Mouse (Mus musculus): ENCODE data around the gene Des. TPM values are rescaled to one million over a fixed set of nuclear protein-coding genes. Genes with fewer than 3 reads are reported as not detected.

Des gene
- total and polyA plus RNA-seq, 2 experiments from 2014 or later: 639 to 1,187 TPM

DNA sequence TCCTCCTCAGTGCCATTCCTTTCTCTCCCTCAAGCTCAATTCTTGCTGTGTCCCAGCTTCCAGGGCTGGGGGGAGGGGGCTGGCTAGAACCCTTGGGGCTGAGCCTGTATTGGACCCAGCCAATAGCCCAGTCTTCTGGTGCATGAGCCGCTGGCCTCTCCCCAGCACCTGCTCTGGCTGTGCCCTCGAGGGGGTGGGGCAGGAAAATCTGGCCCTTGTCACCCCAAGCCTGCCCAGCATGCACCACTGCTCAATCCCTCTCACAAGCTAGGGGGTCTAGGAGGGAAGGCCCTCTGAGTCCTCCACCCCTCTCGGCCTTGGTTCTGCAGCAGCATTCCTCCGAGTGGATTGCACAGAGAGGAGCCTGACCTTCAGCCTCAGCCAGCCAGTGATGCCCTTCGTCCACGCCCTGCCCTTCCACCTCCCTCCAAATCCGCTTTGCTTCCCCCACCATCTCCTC, 27.4 kb downstream of the Des start:
- WGBS: 23% methylated on average over 7 of the region's 7 CpGs
- no peak for TF ChIP-seq EP300 (IDR thresholded peaks at IDR 0.05; ENCODE audit: low read depth)
- no peak for TF ChIP-seq CTCF (IDR thresholded peaks at IDR 0.05; ENCODE audit: low read depth)
- Histone ChIP-seq H3K27me3 (ENCODE audit: control insufficient read depth, insufficient read depth, low read length) (peaks cover 25% of the 10 kb centered on the region), H3K9me3 (replicated peaks; ENCODE audit: control insufficient read depth, low read length) (no peaks in the 10 kb centered on the region), H3K27ac (ENCODE audit: low read depth) (peak overlapping the region; percentile 37), H3K4me1 (ENCODE audit: control insufficient read depth, insufficient read depth) (peaks cover 30% of the 10 kb centered on the region), H3K9ac (replicated peaks; ENCODE audit: low read depth, low read length) (no peak overlapping the region; the same call in 1 of the 2 replicates), H3K36me3 (replicated peaks; ENCODE audit: control insufficient read depth, insufficient read depth, low read length) (peaks cover 29% of the 10 kb centered on the region), H3K4me2 (ENCODE audit: low read depth, low read length) (no peak overlapping the region), H3K4me3 (ENCODE audit: low read depth, low read length) (no peak overlapping the region)
- ATAC-seq (ENCODE audit: insufficient read depth, low read depth) (peak; percentile 37), DNase-seq (ENCODE audit: low spot score) (no peak)

DNA sequence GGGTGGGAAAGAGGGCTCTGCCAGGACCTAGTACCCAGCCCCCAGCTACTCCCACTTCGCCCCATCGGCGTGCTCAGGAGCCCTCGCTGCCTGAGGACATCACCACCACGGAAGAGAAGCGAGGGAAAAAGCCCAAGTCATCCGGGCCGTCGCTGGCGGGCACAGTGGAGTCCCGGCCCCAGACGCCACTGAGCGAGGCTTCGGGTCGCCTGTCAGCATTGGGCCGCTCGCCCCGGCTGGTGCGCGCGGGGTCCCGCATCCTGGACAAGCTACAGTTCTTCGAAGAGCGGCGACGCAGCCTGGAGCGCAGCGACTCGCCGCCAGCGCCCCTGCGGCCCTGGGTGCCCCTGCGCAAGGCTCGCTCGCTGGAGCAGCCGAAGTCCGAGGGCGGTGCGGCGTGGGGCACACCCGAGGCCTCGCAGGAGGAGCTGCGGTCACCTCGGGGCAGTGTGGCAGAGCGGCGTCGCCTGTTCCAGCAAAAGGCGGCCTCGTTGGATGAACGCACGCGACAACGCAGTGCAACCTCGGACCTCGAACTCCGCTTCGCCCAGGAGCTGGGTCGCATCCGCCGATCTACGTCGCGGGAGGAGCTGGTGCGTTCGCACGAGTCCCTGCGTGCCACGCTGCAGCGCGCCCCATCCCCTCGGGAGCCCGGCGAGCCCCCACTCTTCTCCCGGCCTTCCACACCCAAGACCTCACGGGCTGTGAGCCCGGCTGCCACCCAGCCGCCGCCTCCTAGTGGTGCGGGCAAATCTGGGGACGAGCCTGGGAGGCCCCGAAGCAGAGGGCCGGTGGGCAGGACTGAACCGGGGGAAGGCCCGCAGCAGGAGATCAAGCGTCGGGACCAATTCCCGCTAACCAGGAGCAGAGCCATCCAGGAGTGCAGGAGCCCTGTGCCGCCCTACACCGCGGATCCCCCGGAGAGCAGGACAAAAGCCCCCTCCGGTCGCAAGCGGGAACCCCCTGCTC, 28.1 kb downstream of the Des start:
- DNase-seq (ENCODE audit: low spot score): no peak
- peak overlapping the region; percentile 41; the same call in 1 of the 2 replicates for H3K9ac ChIP-seq (replicated peaks; ENCODE audit: low read depth, low read length)
- 31% methylated on average over 94 of the region's 94 CpGs for WGBS
- peaks cover 25% of the 10 kb centered on the region for H3K27me3 ChIP-seq (ENCODE audit: control insufficient read depth, insufficient read depth, low read length)
- no peak overlapping the region for H3K4me3 ChIP-seq (ENCODE audit: low read depth, low read length)
- H3K4me2 ChIP-seq (ENCODE audit: low read depth, low read length): peak overlapping the region; percentile 24
- H3K4me1 ChIP-seq (ENCODE audit: control insufficient read depth, insufficient read depth): peaks cover 26% of the 10 kb centered on the region
- TF ChIP-seq EP300 (IDR thresholded peaks at IDR 0.05; ENCODE audit: low read depth) (no peak), CTCF (IDR thresholded peaks at IDR 0.05; ENCODE audit: low read depth) (no peak)
- H3K36me3 ChIP-seq (replicated peaks; ENCODE audit: control insufficient read depth, insufficient read depth, low read length): peaks cover 29% of the 10 kb centered on the region
- 0 out of 2 replicates have a peak, but pooled peaks have one; percentile 7 for ATAC-seq (ENCODE audit: insufficient read depth, low read depth)
- H3K9me3 ChIP-seq (replicated peaks; ENCODE audit: control insufficient read depth, low read length): no peaks in the 10 kb centered on the region
- H3K27ac ChIP-seq (ENCODE audit: low read depth): peak overlapping the region; percentile 31; the same call in 1 of the 2 replicates

DNA sequence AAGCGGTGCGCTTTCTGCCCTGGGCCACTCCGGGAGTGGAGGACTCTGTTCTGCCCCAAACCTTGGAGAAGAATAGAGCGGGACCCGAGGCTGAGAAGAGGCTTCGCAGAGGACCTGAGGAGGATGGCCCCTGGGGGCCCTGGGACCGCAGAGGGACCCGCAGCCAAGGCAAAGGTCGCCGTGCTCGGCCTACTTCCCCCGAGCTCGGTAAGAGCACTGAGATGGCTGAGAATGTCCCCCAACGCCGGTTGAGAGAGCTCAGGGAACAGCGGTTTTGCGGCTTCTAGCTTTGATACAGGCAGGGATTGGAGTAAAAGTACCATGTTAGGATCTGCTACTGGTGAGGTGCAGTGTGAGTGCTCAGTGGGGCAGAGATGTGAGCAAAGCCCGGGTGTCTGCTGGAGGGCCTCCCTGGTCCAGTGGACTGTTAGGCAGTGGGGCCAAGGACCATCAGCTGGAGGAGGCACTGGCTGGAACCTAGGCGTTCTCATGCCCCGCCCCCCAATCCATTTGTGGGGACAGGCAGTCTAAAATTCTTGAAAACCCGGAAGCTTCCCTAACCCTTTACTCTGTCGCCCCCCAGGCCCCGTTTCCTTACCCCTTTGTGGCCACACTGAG, 28.9 kb downstream of the Des start:
- Histone ChIP-seq H3K27ac (ENCODE audit: low read depth) (no peak overlapping the region), H3K27me3 (ENCODE audit: control insufficient read depth, insufficient read depth, low read length) (peaks cover 25% of the 10 kb centered on the region), H3K4me2 (ENCODE audit: low read depth, low read length) (no peak overlapping the region), H3K36me3 (replicated peaks; ENCODE audit: control insufficient read depth, insufficient read depth, low read length) (peaks cover 29% of the 10 kb centered on the region), H3K9me3 (replicated peaks; ENCODE audit: control insufficient read depth, low read length) (no peaks in the 10 kb centered on the region), H3K4me3 (ENCODE audit: low read depth, low read length) (no peak overlapping the region), H3K9ac (replicated peaks; ENCODE audit: low read depth, low read length) (0 out of 2 replicates have a peak overlapping the region, but pooled peaks have one; percentile 11), H3K4me1 (ENCODE audit: control insufficient read depth, insufficient read depth) (peaks cover 31% of the 10 kb centered on the region)
- DNase-seq (ENCODE audit: low spot score): no peak
- ATAC-seq (ENCODE audit: insufficient read depth, low read depth): no peak
- no peak for TF ChIP-seq EP300 (IDR thresholded peaks at IDR 0.05; ENCODE audit: low read depth)
- no peak for TF ChIP-seq CTCF (IDR thresholded peaks at IDR 0.05; ENCODE audit: low read depth)
- WGBS: 59% methylated on average over 23 of the region's 23 CpGs

- no peak; the same call in 1 of the 2 replicates for TF ChIP-seq EP300 (IDR thresholded peaks at IDR 0.05; ENCODE audit: low read depth)
- no peak for TF ChIP-seq CTCF (IDR thresholded peaks at IDR 0.05; ENCODE audit: low read depth)
- H3K9me3 ChIP-seq (replicated peaks; ENCODE audit: control insufficient read depth, low read length): no peaks in the 10 kb centered on the region
- peaks cover 17% of the 10 kb centered on the region for H3K27me3 ChIP-seq (ENCODE audit: control insufficient read depth, insufficient read depth, low read length)
- H3K9ac ChIP-seq (replicated peaks; ENCODE audit: low read depth, low read length): no peak overlapping the region
- no peak overlapping the region for H3K4me2 ChIP-seq (ENCODE audit: low read depth, low read length)
- peaks cover 29% of the 10 kb centered on the region for H3K4me1 ChIP-seq (ENCODE audit: control insufficient read depth, insufficient read depth)
- DNase-seq (ENCODE audit: low spot score): peak; percentile 89
- WGBS: 12% methylated on average over 9 of the region's 9 CpGs
- no peak overlapping the region for H3K4me3 ChIP-seq (ENCODE audit: low read depth, low read length)
- H3K27ac ChIP-seq (ENCODE audit: low read depth): peak overlapping the region; percentile 94
- H3K36me3 ChIP-seq (replicated peaks; ENCODE audit: control insufficient read depth, insufficient read depth, low read length): peaks cover 37% of the 10 kb centered on the region
- ATAC-seq (ENCODE audit: insufficient read depth, low read depth): peak; percentile 89
These were observed 33.0 kb downstream of the Des start for GRCm38 (mm10) chr1:75393139-75393538.

DNA sequence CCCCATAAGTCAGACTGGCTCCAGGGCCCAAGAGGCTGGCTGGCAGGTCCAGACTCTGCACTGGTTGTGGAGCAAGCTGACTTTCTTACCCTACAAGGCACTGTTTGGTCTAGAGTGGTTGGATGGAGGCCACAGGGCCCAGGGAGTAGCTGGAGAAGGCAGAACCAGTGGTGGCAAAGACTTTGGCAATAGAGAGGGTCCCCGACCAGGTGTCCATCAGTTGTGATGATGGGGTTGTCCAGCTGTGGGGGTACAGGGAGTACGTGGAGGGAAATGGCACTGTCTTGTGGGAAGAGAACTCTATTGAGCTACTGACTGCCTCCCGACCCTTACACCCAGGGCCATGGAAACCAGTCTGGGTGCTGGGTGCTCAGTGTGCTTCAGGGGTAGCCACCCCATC, 33.7 kb downstream of the Des start:
- WGBS: 82% methylated on average over 3 of the region's 3 CpGs
- no peak overlapping the region for H3K4me3 ChIP-seq (ENCODE audit: low read depth, low read length)
- H3K4me1 ChIP-seq (ENCODE audit: control insufficient read depth, insufficient read depth): peaks cover 27% of the 10 kb centered on the region
- no peaks in the 10 kb centered on the region for H3K9me3 ChIP-seq (replicated peaks; ENCODE audit: control insufficient read depth, low read length)
- H3K27ac ChIP-seq (ENCODE audit: low read depth): peak overlapping the region; percentile 94
- peak overlapping the region; percentile 35 for H3K9ac ChIP-seq (replicated peaks; ENCODE audit: low read depth, low read length)
- TF ChIP-seq CTCF (IDR thresholded peaks at IDR 0.05; ENCODE audit: low read depth): no peak
- no peak for TF ChIP-seq EP300 (IDR thresholded peaks at IDR 0.05; ENCODE audit: low read depth)
- DNase-seq (ENCODE audit: low spot score): no peak
- no peak overlapping the region for H3K4me2 ChIP-seq (ENCODE audit: low read depth, low read length)
- ATAC-seq (ENCODE audit: insufficient read depth, low read depth): peak; percentile 13; the same call in 1 of the 2 replicates
- H3K36me3 ChIP-seq (replicated peaks; ENCODE audit: control insufficient read depth, insufficient read depth, low read length): peaks cover 35% of the 10 kb centered on the region
- peaks cover 11% of the 10 kb centered on the region; the same call in 1 of the 2 replicates for H3K27me3 ChIP-seq (ENCODE audit: control insufficient read depth, insufficient read depth, low read length)

Data from heart, postnatal 0 days (tissue).